Mouse (Mus musculus): Measurements from ENCODE around the gene Stoml1.

DNA sequence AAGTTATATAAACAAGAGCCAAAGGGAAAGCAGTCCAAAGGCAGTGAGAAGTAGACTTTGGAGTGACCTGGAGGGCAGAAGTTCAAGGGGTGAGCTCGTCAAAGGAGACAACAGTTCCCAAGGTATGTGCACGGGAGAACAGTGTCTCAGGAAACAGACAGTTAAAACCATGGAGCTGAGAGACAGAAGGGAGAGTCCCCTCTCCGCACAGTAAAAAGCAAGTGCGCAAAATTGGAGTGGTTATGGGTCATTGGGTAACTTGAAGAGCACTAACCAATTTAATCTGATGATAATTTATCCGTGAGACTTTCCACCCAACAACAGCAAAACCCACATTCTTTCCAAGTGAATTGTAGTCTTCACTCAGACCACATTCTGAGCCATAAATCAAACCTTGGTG, 23.4 kb downstream of the Stoml1 start:
- no peak for TF ChIP-seq CTCF (IDR thresholded peaks at IDR 0.05; ENCODE audit: control insufficient read depth, insufficient read depth, insufficient read length)
- TF ChIP-seq CEBPB (IDR thresholded peaks at IDR 0.05; ENCODE audit: low read depth): no peak

All from C2C12 (cell line).